In genomic region chr4:138458735-138459440, GRCm38 (mm10) we compare ENCODE assay signal across 12 mouse cellular contexts. TPM values are rescaled to one million over a fixed set of nuclear protein-coding genes. Genes with fewer than 3 reads are reported as not detected.
DNase-seq lines count a peak whose midpoint lies in the region; ATAC-seq lines count a peak whose summit lies in the region.
"Had no signal": no experiment of that assay in that cellular context is flagged by ENCODE, and none has a peak within 500 bp of the region (broad histone marks: within the 10 kb centered on the region; RNA-seq: fewer than 3 reads in every experiment).

No protein-coding gene starts in this region.

- no peak overlapping the region for H3K4me2 ChIP-seq in intestine, embryonic 16.5 days (ENCODE audit: low read depth, low read length)
- H3K4me2 ChIP-seq in intestine, embryonic 15.5 days (replicated peaks): no peak overlapping the region
- H3K4me2 ChIP-seq in neural tube, embryonic 15.5 days: peak overlapping the region; percentile 77
- no peak overlapping the region for H3K4me2 ChIP-seq in kidney, embryonic 15.5 days
- 0 out of 2 replicates have a peak overlapping the region, but pooled peaks have one; percentile 80 for H3K4me2 ChIP-seq in midbrain, embryonic 13.5 days (replicated peaks)
- H3K4me2 ChIP-seq: embryonic facial prominence, embryonic 13.5 days had no signal

- DNase-seq in neural tube, embryonic 10.5 days (ENCODE audit: extremely low spot score, low spot score): no peak
- no peak for DNase-seq in right cerebral cortex, postnatal 4 days
- DNase-seq in frontal cortex, postnatal 10 days (ENCODE audit: low spot score in 2 of 2): no peak
- DNase-seq: cerebellum, postnatal 25 days; heart, postnatal 4 days had no signal

- H3K9ac ChIP-seq in intestine, embryonic 16.5 days (ENCODE audit: low read depth, low read length): 0 out of 2 replicates have a peak overlapping the region, but pooled peaks have one; percentile 3
- H3K9ac ChIP-seq in intestine, embryonic 15.5 days: no peak overlapping the region
- no peak overlapping the region for H3K9ac ChIP-seq in neural tube, embryonic 15.5 days (replicated peaks)
- no peak overlapping the region for H3K9ac ChIP-seq in kidney, embryonic 15.5 days
- no peak overlapping the region; the same call in 1 of the 2 replicates for H3K9ac ChIP-seq in midbrain, embryonic 13.5 days (replicated peaks)
- H3K9ac ChIP-seq: embryonic facial prominence, embryonic 13.5 days had no signal

- peaks cover 36% of the 10 kb centered on the region for H3K4me1 ChIP-seq in intestine, embryonic 16.5 days (ENCODE audit: control insufficient read depth, insufficient read depth, low read length)
- peaks cover 47% of the 10 kb centered on the region for H3K4me1 ChIP-seq in intestine, embryonic 15.5 days (replicated peaks)
- H3K4me1 ChIP-seq in neural tube, embryonic 15.5 days: peaks cover 79% of the 10 kb centered on the region
- peaks cover 79% of the 10 kb centered on the region for H3K4me1 ChIP-seq in kidney, embryonic 15.5 days
- H3K4me1 ChIP-seq in midbrain, embryonic 13.5 days (replicated peaks): peaks cover 71% of the 10 kb centered on the region

- 59% methylated on average over 5 of the region's 5 CpGs for WGBS in intestine, embryonic 16.5 days
- 69% methylated on average over 5 of the region's 5 CpGs for WGBS in intestine, embryonic 15.5 days
- 58% methylated on average over 5 of the region's 5 CpGs for WGBS in neural tube, embryonic 15.5 days
- WGBS in kidney, embryonic 15.5 days: 52% methylated on average over 5 of the region's 5 CpGs
- WGBS in midbrain, embryonic 13.5 days: 47% methylated on average over 5 of the region's 5 CpGs

- no peak for ATAC-seq in intestine, embryonic 16.5 days
- no peak for ATAC-seq in intestine, embryonic 15.5 days
- ATAC-seq in neural tube, embryonic 15.5 days (ENCODE audit: low FRiP score): no peak
- ATAC-seq in kidney, embryonic 15.5 days (replicated peaks; ENCODE audit: low FRiP score): no peak
- ATAC-seq in midbrain, embryonic 13.5 days: no peak
- ATAC-seq: forebrain, embryonic 14.5 days had no signal

- H3K27me3 ChIP-seq in intestine, embryonic 16.5 days (replicated peaks; ENCODE audit: control insufficient read depth, insufficient read depth, low read length): no peaks in the 10 kb centered on the region
- H3K27me3 ChIP-seq in intestine, embryonic 15.5 days (replicated peaks): no peaks in the 10 kb centered on the region
- H3K27me3 ChIP-seq in neural tube, embryonic 15.5 days (replicated peaks): no peaks in the 10 kb centered on the region
- H3K27me3 ChIP-seq in kidney, embryonic 15.5 days: no peaks in the 10 kb centered on the region
- H3K27me3 ChIP-seq in midbrain, embryonic 13.5 days: no peaks in the 10 kb centered on the region

- H3K36me3 ChIP-seq in intestine, embryonic 16.5 days (ENCODE audit: control insufficient read depth, insufficient read depth, low read length): no peaks in the 10 kb centered on the region
- H3K36me3 ChIP-seq in intestine, embryonic 15.5 days: no peaks in the 10 kb centered on the region
- no peaks in the 10 kb centered on the region for H3K36me3 ChIP-seq in neural tube, embryonic 15.5 days
- H3K36me3 ChIP-seq in kidney, embryonic 15.5 days: peaks cover 8% of the 10 kb centered on the region; the same call in 1 of the 2 replicates
- 0 out of 2 replicates have a peak, but pooled peaks cover 2% of the 10 kb centered on the region for H3K36me3 ChIP-seq in midbrain, embryonic 13.5 days
- H3K36me3 ChIP-seq: embryonic facial prominence, embryonic 13.5 days had no signal

- H3K4me3 ChIP-seq in intestine, embryonic 16.5 days (ENCODE audit: low read length): no peak overlapping the region
- H3K4me3 ChIP-seq in intestine, embryonic 15.5 days (replicated peaks): no peak overlapping the region
- H3K4me3 ChIP-seq in neural tube, embryonic 15.5 days (replicated peaks): no peak overlapping the region
- H3K4me3 ChIP-seq in kidney, embryonic 15.5 days (replicated peaks): no peak overlapping the region
- H3K4me3 ChIP-seq in midbrain, embryonic 13.5 days (replicated peaks): no peak overlapping the region
- H3K4me3 ChIP-seq: embryonic facial prominence, embryonic 13.5 days had no signal

- no peak overlapping the region for H3K27ac ChIP-seq in intestine, embryonic 16.5 days (ENCODE audit: low read length)
- no peak overlapping the region for H3K27ac ChIP-seq in intestine, embryonic 15.5 days
- H3K27ac ChIP-seq in neural tube, embryonic 15.5 days (replicated peaks): no peak overlapping the region
- peak overlapping the region; percentile 76 for H3K27ac ChIP-seq in kidney, embryonic 15.5 days
- H3K27ac ChIP-seq in midbrain, embryonic 13.5 days: no peak overlapping the region
- H3K27ac ChIP-seq: embryonic facial prominence, embryonic 13.5 days had no signal

- H3K9me3 ChIP-seq in intestine, embryonic 16.5 days (ENCODE audit: control insufficient read depth, low read length): no peaks in the 10 kb centered on the region
- H3K9me3 ChIP-seq in intestine, embryonic 15.5 days: no peaks in the 10 kb centered on the region
- H3K9me3 ChIP-seq in neural tube, embryonic 15.5 days (replicated peaks): no peaks in the 10 kb centered on the region
- no peaks in the 10 kb centered on the region for H3K9me3 ChIP-seq in kidney, embryonic 15.5 days (replicated peaks)
- no peaks in the 10 kb centered on the region for H3K9me3 ChIP-seq in midbrain, embryonic 13.5 days
- H3K9me3 ChIP-seq: embryonic facial prominence, embryonic 13.5 days had no signal

RNA-seq across cellular contexts. Expression of gene Camk2n1, which starts 4.8 kb away (rescaled TPM):
- polyA plus RNA-seq in intestine, embryonic 16.5 days (2015; fragmentation: Nextera tagmentation; extraction: Ambion mirVana): 3.5 and 3.6 TPM in 2 replicates
- polyA plus RNA-seq in intestine, embryonic 15.5 days (2015; fragmentation: Nextera tagmentation; extraction: Ambion mirVana): 4.8 and 5.5 TPM in 2 replicates
- polyA plus RNA-seq in neural tube, embryonic 15.5 days (2015; fragmentation: Nextera tagmentation; extraction: Ambion mirVana): 18.9 and 23.1 TPM in 2 replicates
- 7.6 and 8.3 TPM in 2 replicates for polyA plus RNA-seq in kidney, embryonic 15.5 days (2015; fragmentation: Nextera tagmentation; extraction: Ambion mirVana)
- polyA plus RNA-seq in midbrain, embryonic 13.5 days (2015; fragmentation: Nextera tagmentation; extraction: Ambion mirVana): 13.0 and 13.4 TPM in 2 replicates

RNA-seq across cellular contexts. Expression of gene Mul1, which starts 24.4 kb away (rescaled TPM):
- polyA plus RNA-seq in intestine, embryonic 16.5 days (2015; fragmentation: Nextera tagmentation; extraction: Ambion mirVana): 32.7 and 35.3 TPM in 2 replicates
- 24.9 and 25.7 TPM in 2 replicates for polyA plus RNA-seq in intestine, embryonic 15.5 days (2015; fragmentation: Nextera tagmentation; extraction: Ambion mirVana)
- 20.0 and 21.8 TPM in 2 replicates for polyA plus RNA-seq in neural tube, embryonic 15.5 days (2015; fragmentation: Nextera tagmentation; extraction: Ambion mirVana)
- polyA plus RNA-seq in kidney, embryonic 15.5 days (2015; fragmentation: Nextera tagmentation; extraction: Ambion mirVana): 21.6 and 23.8 TPM in 2 replicates
- polyA plus RNA-seq in midbrain, embryonic 13.5 days (2015; fragmentation: Nextera tagmentation; extraction: Ambion mirVana): 18.3 and 19.9 TPM in 2 replicates

Comparison
In these comparisons a context has a peak if more than half of its experiments do, and no peak if none do; other contexts are left out.
1. H3K4me2 ChIP-seq: peak in neural tube, embryonic 15.5 days (single experiment) and midbrain, embryonic 13.5 days (single experiment); none in intestine, embryonic 16.5 days (single experiment), intestine, embryonic 15.5 days (single experiment) and kidney, embryonic 15.5 days (single experiment).